7 mouse cellular contexts compared by ENCODE assay signal in genomic region chrX:162159637-162160611, GRCm38 (mm10). TPM values are rescaled to one million over a fixed set of nuclear protein-coding genes. Genes with fewer than 3 reads are reported as not detected.
DNase-seq lines count a peak whose midpoint lies in the region; ATAC-seq lines count a peak whose summit lies in the region.

Nhs (minus strand) TSS chrX:162159730.

- no peaks in the 10 kb centered on the region for H3K9me3 ChIP-seq in hindbrain, embryonic 15.5 days

- 0 out of 2 replicates have a peak, but pooled peaks cover 5% of the 10 kb centered on the region for H3K27me3 ChIP-seq in hindbrain, embryonic 15.5 days

- H3K27ac ChIP-seq in hindbrain, embryonic 15.5 days (replicated peaks), result peak within 1 kb of the TSS; percentile 70

- WGBS in hindbrain, embryonic 15.5 days, result 20% methylated on average over 58 of the region's 61 CpGs

- peak within 1 kb of the TSS; percentile 61 for H3K4me3 ChIP-seq in hindbrain, embryonic 15.5 days

- intact Hi-C loops in left cerebral cortex, postnatal 10 days (cut with DNase I), result no loop called here

- peak within 1 kb of the TSS; percentile 63 for H3K4me2 ChIP-seq in hindbrain, embryonic 15.5 days

- ATAC-seq in common myeloid progenitor, adult 5-6 weeks (replicated peaks; ENCODE audit: low read depth, poor library complexity, severe bottlenecking), result peak; percentile 88
- peak; percentile 92 for ATAC-seq in hindbrain, embryonic 15.5 days (ENCODE audit: low FRiP score, low read depth)

- peak; percentile 77 to 85 for DNase-seq in adrenal gland, postnatal 36 days
- DNase-seq in gastrocnemius, postnatal 10 days, result peak; percentile 64
- DNase-seq in left cerebral cortex, postnatal 10 days (ENCODE audit: extremely low spot score in 1 of 2, low spot score in 2 of 2), result peak; percentile 35 to 81
- peak; percentile 81 to 89 for DNase-seq in lung, postnatal 4 days
- DNase-seq in right cerebral cortex, postnatal 10 days (ENCODE audit: low spot score in 2 of 2), result peak; percentile 57 to 63

- H3K36me3 ChIP-seq in hindbrain, embryonic 15.5 days, result no peaks in the 10 kb centered on the region

- H3K9ac ChIP-seq in hindbrain, embryonic 15.5 days, result peak within 1 kb of the TSS; percentile 64

- H3K4me1 ChIP-seq in hindbrain, embryonic 15.5 days (replicated peaks), result peaks cover 13% of the 10 kb centered on the region

RNA-seq across cellular contexts. Expression of gene Nhs, which starts in this region (rescaled TPM):
- total RNA-seq in adrenal gland, postnatal 36 days (2021), result 1 to 10 TPM; 1.1 to 1.5 TPM
- 0.05 and 0.19 TPM in 2 replicates for total RNA-seq in common myeloid progenitor, adult 5-6 weeks (2017)
- 1 to 10 TPM; 1.2 to 2.0 TPM for total RNA-seq in gastrocnemius, postnatal 10 days (2021)
- polyA plus RNA-seq in hindbrain, embryonic 15.5 days (2015; fragmentation: Nextera tagmentation; extraction: Ambion mirVana), result 3.9 and 4.7 TPM in 2 replicates
- total RNA-seq in left cerebral cortex, postnatal 10 days (2021), result 1 to 10 TPM; 5.7 to 7.1 TPM

Comparison
In these comparisons a context has a peak if more than half of its experiments do, and no peak if none do; other contexts are left out.
1. Peak in every context shown above with its lines: DNase-seq, ATAC-seq, H3K4me3 ChIP-seq and H3K27ac ChIP-seq.
2. Peak in ATAC-seq in common myeloid progenitor, adult 5-6 weeks; RNA of the gene not detected or under 1 TPM.